Mouse (Mus musculus): ENCODE results near the gene Paqr5. TPM values are rescaled to one million over a fixed set of nuclear protein-coding genes. Genes with fewer than 3 reads are reported as not detected.

Paqr5 gene
- polyA plus RNA-seq, 1 experiment from 2014 or later = 2.0 TPM

DNA sequence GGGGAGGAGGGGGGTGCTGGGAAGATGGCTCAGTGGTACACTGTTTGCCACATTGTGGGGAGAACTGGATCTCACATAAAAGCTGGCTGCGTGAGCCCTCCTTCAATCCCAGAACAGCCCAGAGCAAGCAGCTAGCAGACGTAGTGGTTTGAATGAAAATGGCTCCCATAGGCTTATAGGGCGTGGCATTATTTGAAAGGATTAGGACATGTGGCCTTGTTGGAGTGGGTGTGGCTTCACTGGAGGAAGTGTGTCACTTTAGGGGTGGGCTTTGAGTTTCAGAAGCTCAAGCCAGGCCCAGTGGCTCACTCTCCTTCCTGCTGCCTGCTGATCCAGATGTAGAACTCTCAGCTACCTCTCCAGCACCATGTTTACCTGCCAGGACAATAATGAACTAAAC lies 5.5 kb upstream of the Paqr5 start:
- Histone ChIP-seq H3K9ac (replicated peaks) (no peak overlapping the region), H3K27ac (no peak overlapping the region), H3K9me3 (no peaks in the 10 kb centered on the region), H3K27me3 (peaks cover 22% of the 10 kb centered on the region), H3K4me2 (no peak overlapping the region), H3K36me3 (no peaks in the 10 kb centered on the region), H3K4me1 (replicated peaks) (peaks cover 2% of the 10 kb centered on the region; the same call in 1 of the 2 replicates), H3K4me3 (replicated peaks) (no peak overlapping the region)
- WGBS = 92% methylated on average over 3 of the region's 3 CpGs
- no peak for ATAC-seq (ENCODE audit: insufficient number of reproducible peaks, insufficient read depth, low FRiP score, low TSS enrichment, low read depth)

DNA sequence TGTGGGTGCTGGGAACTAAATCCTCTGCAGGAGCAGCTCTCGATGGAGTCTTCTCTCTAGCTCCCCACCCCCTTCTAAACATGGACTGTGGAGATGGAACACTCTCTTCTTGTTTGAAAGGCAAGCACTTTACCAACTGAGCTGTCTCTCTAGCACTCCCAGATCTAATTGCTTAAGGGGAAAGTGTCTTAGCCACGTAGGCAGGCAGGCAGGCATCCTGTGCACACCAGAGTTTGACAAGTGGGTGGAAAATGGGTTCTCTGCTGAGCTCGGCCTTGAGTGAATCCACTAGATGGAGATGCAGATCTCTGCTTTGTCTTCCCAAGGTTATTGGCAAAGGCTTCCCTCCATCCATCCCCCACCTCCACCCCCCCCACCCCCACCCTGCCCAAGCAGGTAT lies 1.4 kb upstream of the Paqr5 start:
- Histone ChIP-seq H3K9me3 (no peaks in the 10 kb centered on the region), H3K27me3 (peaks cover 55% of the 10 kb centered on the region), H3K27ac (no peak overlapping the region), H3K36me3 (no peaks in the 10 kb centered on the region), H3K4me2 (no peak overlapping the region), H3K4me1 (replicated peaks) (peaks cover 19% of the 10 kb centered on the region), H3K4me3 (replicated peaks) (no peak overlapping the region), H3K9ac (replicated peaks) (no peak overlapping the region)
- 54% methylated on average over 3 of the region's 3 CpGs for WGBS
- ATAC-seq (ENCODE audit: insufficient number of reproducible peaks, insufficient read depth, low FRiP score, low TSS enrichment, low read depth) = no peak

DNA sequence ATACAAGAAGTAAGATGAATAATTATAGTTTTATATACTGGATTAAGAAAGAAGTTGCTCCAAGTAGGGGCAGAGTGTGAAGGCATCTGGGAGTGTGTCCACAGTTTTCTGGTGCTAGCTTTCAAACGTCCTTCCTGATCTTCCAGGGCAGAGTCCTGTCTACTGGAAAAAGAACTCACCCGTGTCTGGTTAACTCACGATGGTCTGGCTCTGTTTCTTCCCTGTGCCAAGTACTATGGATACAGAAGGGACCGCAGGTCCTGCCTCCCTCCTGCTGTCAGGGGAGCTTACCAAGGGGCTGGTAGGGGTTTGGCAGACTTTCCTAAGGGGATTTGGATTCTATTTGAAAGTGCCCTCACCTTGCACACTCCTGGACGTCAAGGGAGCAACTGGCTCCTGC lies 1.6 kb downstream of the Paqr5 start:
- peaks cover 55% of the 10 kb centered on the region for H3K27me3 ChIP-seq
- H3K27ac ChIP-seq = no peak overlapping the region
- H3K4me2 ChIP-seq = no peak overlapping the region
- no peaks in the 10 kb centered on the region for H3K36me3 ChIP-seq
- no peak overlapping the region for H3K9ac ChIP-seq (replicated peaks)
- no peak overlapping the region for H3K4me3 ChIP-seq (replicated peaks)
- 52% methylated on average over 5 of the region's 5 CpGs for WGBS
- H3K9me3 ChIP-seq = no peaks in the 10 kb centered on the region
- ATAC-seq (ENCODE audit: insufficient number of reproducible peaks, insufficient read depth, low FRiP score, low TSS enrichment, low read depth) = no peak
- peaks cover 28% of the 10 kb centered on the region for H3K4me1 ChIP-seq (replicated peaks)

DNA sequence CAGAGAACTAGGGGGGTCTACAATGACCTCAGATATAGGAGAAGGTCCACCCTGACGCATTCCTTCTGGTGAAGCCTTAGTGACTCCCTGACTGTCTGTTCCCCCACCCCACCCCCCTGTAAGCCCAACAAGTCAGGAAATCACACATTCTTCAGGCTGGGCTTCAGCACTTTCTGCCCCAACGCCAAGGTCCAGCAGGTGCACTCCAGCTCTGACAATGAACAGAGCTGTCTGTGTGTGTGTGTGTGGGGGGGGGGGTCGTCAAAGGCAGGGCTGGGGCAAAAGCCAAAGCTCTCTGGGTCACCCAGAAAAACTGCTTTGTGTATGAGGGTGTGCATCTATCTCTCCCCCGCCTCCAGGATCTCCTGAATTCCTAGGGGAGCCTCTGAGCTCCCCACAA lies 2.8 kb downstream of the Paqr5 start:
- no peak for ATAC-seq (ENCODE audit: insufficient number of reproducible peaks, insufficient read depth, low FRiP score, low TSS enrichment, low read depth)
- Histone ChIP-seq H3K4me3 (replicated peaks) (no peak overlapping the region), H3K9ac (replicated peaks) (no peak overlapping the region), H3K9me3 (no peaks in the 10 kb centered on the region), H3K27me3 (peaks cover 48% of the 10 kb centered on the region), H3K27ac (no peak overlapping the region), H3K4me2 (no peak overlapping the region), H3K36me3 (no peaks in the 10 kb centered on the region), H3K4me1 (replicated peaks) (peaks cover 28% of the 10 kb centered on the region)
- 39% methylated on average over 4 of the region's 4 CpGs for WGBS

DNA sequence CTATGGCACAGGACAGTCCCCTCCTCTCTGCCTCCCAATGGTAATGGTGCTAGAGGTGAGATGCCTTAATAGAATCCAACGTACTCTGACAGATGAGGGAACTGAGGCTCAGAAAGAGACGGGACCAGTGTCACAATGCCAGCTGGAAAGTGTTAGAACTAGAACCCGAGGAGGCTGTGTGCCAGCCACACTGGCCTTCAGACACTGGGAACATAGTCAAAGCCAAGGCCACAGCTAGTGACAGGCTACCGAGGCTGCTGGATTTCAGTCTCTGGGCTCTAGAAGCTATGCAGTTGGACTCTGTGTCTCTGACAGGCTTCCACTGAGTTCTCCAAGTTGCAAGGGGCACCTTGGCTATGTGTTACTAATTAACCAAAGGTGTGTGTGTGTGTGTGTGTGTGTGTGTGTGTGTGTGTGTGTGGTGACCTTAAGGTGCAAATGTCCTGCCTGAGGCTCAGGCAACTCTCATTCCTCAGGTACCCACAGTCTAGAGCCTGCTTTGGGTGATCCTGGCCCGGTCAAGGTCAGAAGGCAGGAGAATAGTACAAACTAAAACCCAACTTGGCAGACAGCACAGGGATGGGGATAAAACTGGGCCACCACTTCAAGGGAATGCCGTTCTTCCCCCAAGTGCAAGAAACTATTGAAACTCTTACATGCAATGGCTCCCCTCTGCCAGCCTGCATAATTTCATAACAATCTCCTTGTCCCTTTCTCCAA lies 3.5 kb downstream of the Paqr5 start:
- WGBS = 81% methylated on average over 6 of the region's 6 CpGs
- H3K27me3 ChIP-seq = peaks cover 42% of the 10 kb centered on the region
- no peak overlapping the region for H3K4me2 ChIP-seq
- H3K4me3 ChIP-seq (replicated peaks) = no peak overlapping the region
- no peaks in the 10 kb centered on the region for H3K9me3 ChIP-seq
- no peaks in the 10 kb centered on the region for H3K36me3 ChIP-seq
- no peak for ATAC-seq (ENCODE audit: insufficient number of reproducible peaks, insufficient read depth, low FRiP score, low TSS enrichment, low read depth)
- no peak overlapping the region for H3K27ac ChIP-seq
- peaks cover 28% of the 10 kb centered on the region for H3K4me1 ChIP-seq (replicated peaks)
- no peak overlapping the region for H3K9ac ChIP-seq (replicated peaks)

DNA sequence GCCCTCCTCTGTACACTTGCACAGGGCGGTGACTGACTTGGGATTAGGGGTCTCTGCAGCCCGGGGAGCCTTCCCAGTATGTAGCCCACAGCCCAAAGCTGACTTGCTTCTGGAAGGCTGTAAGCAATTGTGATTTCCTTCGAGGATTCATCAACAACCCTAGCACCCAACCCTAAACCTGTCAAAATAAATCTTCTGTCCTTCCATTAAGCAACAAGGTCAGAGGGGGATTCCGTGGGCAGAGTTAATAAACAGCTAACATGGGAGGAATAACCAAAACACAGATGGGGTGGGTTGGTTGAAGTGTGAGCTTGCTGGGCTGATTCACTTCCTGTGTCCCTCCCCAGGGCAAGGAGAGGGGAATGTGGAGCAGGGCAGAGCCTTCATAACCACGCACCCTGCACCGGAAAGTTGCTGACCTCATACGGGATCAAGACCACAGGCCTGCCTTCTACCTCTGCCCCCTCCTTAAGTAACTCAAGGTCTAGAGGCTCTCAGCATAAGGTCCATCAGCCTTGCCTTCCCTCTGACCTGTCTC lies 5.0 kb downstream of the Paqr5 start:
- WGBS = 28% methylated on average over 7 of the region's 7 CpGs
- peaks cover 27% of the 10 kb centered on the region for H3K27me3 ChIP-seq
- no peak overlapping the region for H3K4me3 ChIP-seq (replicated peaks)
- H3K36me3 ChIP-seq = no peaks in the 10 kb centered on the region
- H3K9me3 ChIP-seq = no peaks in the 10 kb centered on the region
- no peak overlapping the region for H3K9ac ChIP-seq (replicated peaks)
- no peak for ATAC-seq (ENCODE audit: insufficient number of reproducible peaks, insufficient read depth, low FRiP score, low TSS enrichment, low read depth)
- H3K27ac ChIP-seq = no peak overlapping the region
- peaks cover 21% of the 10 kb centered on the region for H3K4me1 ChIP-seq (replicated peaks)
- H3K4me2 ChIP-seq = no peak overlapping the region

DNA sequence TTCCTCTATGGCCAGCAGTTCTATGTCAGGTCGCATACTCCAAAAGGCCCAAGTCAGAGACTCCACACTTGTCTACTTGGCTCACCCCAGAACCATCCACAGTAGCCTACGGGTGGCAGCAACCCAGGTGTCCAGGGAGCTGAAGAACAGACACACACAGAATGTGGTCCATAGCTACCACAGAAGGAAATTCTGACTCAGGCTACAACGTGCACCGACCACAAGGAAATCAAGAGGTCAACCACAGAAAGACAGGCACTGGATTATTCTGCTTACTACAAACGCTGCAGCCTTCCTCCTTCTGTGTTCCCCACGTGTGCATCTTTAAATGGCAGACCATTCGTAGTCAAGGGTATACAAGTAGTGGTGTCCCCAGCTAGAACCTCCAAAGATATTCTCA lies 6.4 kb downstream of the Paqr5 start:
- Histone ChIP-seq H3K9ac (replicated peaks) (no peak overlapping the region), H3K9me3 (no peaks in the 10 kb centered on the region), H3K36me3 (no peaks in the 10 kb centered on the region), H3K4me2 (no peak overlapping the region), H3K4me3 (replicated peaks) (no peak overlapping the region), H3K27me3 (peaks cover 13% of the 10 kb centered on the region), H3K4me1 (replicated peaks) (peaks cover 14% of the 10 kb centered on the region), H3K27ac (no peak overlapping the region)
- 81% methylated on average over 7 of the region's 7 CpGs for WGBS
- ATAC-seq (ENCODE audit: insufficient number of reproducible peaks, insufficient read depth, low FRiP score, low TSS enrichment, low read depth) = no peak

DNA sequence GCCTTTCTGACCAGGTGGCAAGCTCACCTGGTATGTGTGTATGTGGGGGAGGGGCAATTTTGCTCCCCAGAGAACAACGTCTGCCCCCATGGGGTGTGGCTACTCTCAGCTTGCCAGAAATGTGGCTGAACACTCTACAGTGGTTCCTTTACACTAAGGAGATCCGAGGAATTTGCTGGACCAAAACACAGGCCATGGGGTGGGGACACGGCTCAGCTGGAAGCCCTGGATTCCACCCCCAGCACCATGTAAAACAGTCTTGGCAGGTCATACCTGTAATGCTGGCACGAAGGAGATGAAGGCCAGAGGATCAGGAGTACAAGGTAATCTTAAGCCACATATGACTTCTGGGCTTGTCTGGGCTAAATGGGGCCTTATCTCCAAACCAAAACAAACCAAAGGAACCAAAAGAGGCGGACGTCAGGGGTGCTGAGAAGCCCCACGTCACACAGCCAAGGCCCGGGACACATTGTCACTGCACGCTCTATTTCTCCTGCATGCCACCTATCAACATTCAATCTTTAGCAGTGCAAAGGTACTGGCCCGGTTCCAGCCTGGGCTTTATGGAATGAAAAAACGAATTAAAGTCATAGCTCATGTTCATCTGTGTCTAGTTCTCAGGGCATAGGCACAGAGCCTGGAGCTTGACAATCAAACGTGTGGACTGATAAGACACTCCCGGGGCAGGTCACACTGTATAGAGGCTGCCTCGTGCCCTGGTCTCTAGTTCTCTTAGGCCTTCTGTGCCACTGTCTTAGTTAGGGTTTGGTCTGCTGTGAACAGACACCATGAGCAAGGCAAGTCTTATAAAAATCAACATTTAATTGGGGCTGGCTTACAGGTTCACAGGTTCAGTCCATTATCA lies 8.2 kb downstream of the Paqr5 start:
- no peaks in the 10 kb centered on the region for H3K9me3 ChIP-seq
- H3K27me3 ChIP-seq = no peaks in the 10 kb centered on the region; the same call in 1 of the 2 replicates
- no peak overlapping the region for H3K27ac ChIP-seq
- H3K4me2 ChIP-seq = no peak overlapping the region
- no peak overlapping the region for H3K4me3 ChIP-seq (replicated peaks)
- WGBS = 79% methylated on average over 14 of the region's 14 CpGs
- H3K9ac ChIP-seq (replicated peaks) = no peak overlapping the region
- ATAC-seq (ENCODE audit: insufficient number of reproducible peaks, insufficient read depth, low FRiP score, low TSS enrichment, low read depth) = no peak
- H3K36me3 ChIP-seq = no peaks in the 10 kb centered on the region
- peaks cover 9% of the 10 kb centered on the region for H3K4me1 ChIP-seq (replicated peaks)

DNA sequence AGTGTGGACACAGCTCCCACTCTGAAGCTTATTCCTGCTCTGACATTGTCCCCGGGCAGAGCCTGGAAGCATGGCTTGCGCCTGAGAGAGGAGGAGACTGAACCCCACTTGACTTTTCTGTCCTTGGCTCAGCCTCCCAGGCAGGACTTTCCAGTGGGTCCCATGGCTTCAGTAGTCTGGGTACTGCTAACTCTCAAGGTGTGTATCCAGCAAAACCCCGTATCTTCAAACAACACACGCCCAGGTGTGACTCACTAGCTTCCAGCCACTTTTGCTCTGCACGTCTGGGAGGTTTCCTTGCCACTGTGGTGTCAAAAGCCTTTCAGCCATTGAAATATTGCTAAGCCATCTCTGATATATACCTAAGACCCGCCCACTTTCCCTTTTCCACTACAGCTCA lies 9.3 kb downstream of the Paqr5 start:
- Histone ChIP-seq H3K4me2 (no peak overlapping the region), H3K4me1 (replicated peaks) (peaks cover 9% of the 10 kb centered on the region), H3K36me3 (no peaks in the 10 kb centered on the region), H3K9me3 (no peaks in the 10 kb centered on the region), H3K27me3 (no peaks in the 10 kb centered on the region; the same call in 1 of the 2 replicates), H3K9ac (replicated peaks) (no peak overlapping the region), H3K4me3 (replicated peaks) (no peak overlapping the region), H3K27ac (no peak overlapping the region)
- no peak for ATAC-seq (ENCODE audit: insufficient number of reproducible peaks, insufficient read depth, low FRiP score, low TSS enrichment, low read depth)
- WGBS = 75% methylated on average over 6 of the region's 6 CpGs

DNA sequence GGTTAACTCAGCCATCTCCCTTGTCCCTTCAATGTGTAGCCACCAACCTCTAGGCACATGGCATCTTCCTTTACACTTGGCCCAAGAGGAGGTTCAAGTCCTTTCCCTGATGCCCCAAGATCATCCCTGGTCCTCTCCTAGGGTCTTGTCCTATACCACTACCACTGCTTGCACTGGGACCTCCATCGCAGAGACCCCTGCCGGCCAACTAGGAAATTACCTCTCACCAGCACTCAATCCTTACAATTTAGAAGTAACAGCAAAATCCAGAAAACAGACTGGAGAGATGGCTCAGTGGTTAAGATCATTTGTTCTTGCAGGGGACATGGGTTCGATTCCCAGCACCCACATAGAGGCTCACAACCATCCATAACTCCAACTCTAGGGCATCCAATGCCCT lies 11.2 kb downstream of the Paqr5 start:
- ATAC-seq (ENCODE audit: insufficient number of reproducible peaks, insufficient read depth, low FRiP score, low TSS enrichment, low read depth) = no peak

DNA sequence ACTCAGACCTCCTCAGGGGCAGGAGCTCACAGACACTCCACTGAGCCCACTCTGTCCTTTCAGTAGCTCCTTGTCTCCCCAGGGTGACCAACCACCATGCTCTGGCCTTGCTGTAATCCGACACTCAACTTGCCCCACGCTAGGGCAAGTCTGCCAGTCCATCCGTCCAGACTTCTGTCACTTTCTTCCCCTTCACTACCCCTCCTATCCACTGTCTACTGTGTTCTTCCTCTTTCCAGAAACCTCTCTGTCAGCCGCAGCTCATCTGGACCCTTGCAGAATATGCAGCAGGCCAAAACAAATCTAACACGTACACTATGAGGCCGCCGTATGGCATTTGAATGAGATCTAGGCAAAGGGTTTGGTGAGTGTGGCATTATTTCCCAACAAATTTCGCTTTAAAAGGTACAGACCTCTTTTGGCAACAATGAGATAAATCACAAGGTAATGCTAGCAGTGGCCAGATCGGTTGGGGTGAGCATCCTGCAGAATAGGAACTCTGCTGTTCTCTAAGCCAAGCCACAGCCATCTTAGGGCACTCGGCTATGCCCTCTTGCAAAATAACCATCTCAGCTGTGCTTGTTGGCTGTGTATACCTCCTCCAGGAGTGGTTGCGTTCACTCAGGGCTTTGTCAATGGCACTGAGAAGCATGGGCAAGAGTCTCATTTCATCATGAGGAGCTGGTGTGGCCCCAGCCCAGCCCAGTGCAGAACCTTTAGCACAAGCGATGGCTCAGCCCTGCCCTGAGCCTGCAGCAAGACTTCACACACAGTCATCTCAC lies 13.1 kb downstream of the Paqr5 start:
- no peak for ATAC-seq (ENCODE audit: insufficient number of reproducible peaks, insufficient read depth, low FRiP score, low TSS enrichment, low read depth)
- H3K9ac ChIP-seq (replicated peaks) = no peak overlapping the region
- no peak overlapping the region for H3K4me3 ChIP-seq (replicated peaks)
- H3K36me3 ChIP-seq = no peaks in the 10 kb centered on the region
- H3K4me1 ChIP-seq (replicated peaks) = no peaks in the 10 kb centered on the region
- H3K27ac ChIP-seq = no peak overlapping the region
- H3K9me3 ChIP-seq = no peaks in the 10 kb centered on the region
- no peaks in the 10 kb centered on the region; the same call in 1 of the 2 replicates for H3K27me3 ChIP-seq
- H3K4me2 ChIP-seq = no peak overlapping the region
- 65% methylated on average over 12 of the region's 12 CpGs for WGBS

More for the DNA sequence above, 11.2 kb downstream of the Paqr5 start:
- Histone ChIP-seq H3K27me3 (no peaks in the 10 kb centered on the region; the same call in 1 of the 2 replicates), H3K4me1 (replicated peaks) (no peaks in the 10 kb centered on the region), H3K4me2 (no peak overlapping the region), H3K27ac (no peak overlapping the region), H3K36me3 (no peaks in the 10 kb centered on the region), H3K4me3 (replicated peaks) (no peak overlapping the region), H3K9me3 (no peaks in the 10 kb centered on the region), H3K9ac (replicated peaks) (no peak overlapping the region)
- WGBS = 61% methylated on average over 3 of the region's 3 CpGs

Measured in limb, embryonic 12.5 days (tissue).